Mouse (Mus musculus) embryonic stem cell, embryonic (primary cell): ENCODE measurements at regions not wholly inside any gene's neighbourhood (a gene's known extent, or its start where the extent isn't known, plus 50 kb on each side); places are given as distances from the start of the nearest gene placed in this dataset.
"Not testable (repeated sequence)": the region's sequence is repeated elsewhere in the genome, so short reads cannot be mapped to it uniquely, and the experiment has no call there.

Experiments
- CTCF ChIA-PET, 4 experiments: fragments of 300-600 bp in 2 of 4; fragments of 350-600 bp in 2 of 4; sonication (Branson Sonifier 250); formaldehyde crosslinking; loops; one replicate each; lab custom pipeline; 2022; ENCODE audit warnings: inconsistent platforms in 2 of 4; lab: Charles Lee
- POLR2A ChIA-PET, 4 experiments: fragments of 300-600 bp in 2 of 4; fragments of 350-600 bp in 2 of 4; sonication (Branson Sonifier 250); formaldehyde crosslinking; loops; one replicate each; lab custom pipeline; 2022; ENCODE audit warnings: antibody characterized with exemption in 4 of 4, inconsistent platforms in 1 of 4; lab: Charles Lee

GRCm38 (mm10) chr12:113597163-113597562, 53.5 kb downstream of the Adam6a start:
- CTCF ChIA-PET: interaction anchor here (0.6 to 1.9 kb wide), 11 partner anchors 19 to 377 kb away, joined by 3 to 11 read pairs (median 4); no protein-coding TSS in a partner anchor
- POLR2A ChIA-PET: not testable (repeated sequence)

- CTCF ChIA-PET: interaction anchor here in 2 of 4 experiments (0.6 to 1.1 kb wide), 2 partner anchors 105 kb away, joined by 4 to 5 read pairs; no protein-coding TSS in a partner anchor
- POLR2A ChIA-PET: no interaction called here
These were observed 67.2 kb downstream of the Adam6a start for GRCm38 (mm10) chr12:113610924-113611323.

GRCm38 (mm10) chr12:113625221-113625620, 81.5 kb downstream of the Adam6a start:
- POLR2A ChIA-PET: not testable (repeated sequence)
- CTCF ChIA-PET: interaction anchor here in 3 of 4 experiments (1.1 to 1.7 kb wide), 6 partner anchors 31 to 409 kb away, joined by 3 to 18 read pairs (median 6); no protein-coding TSS in a partner anchor

- POLR2A ChIA-PET, CTCF ChIA-PET: not testable (repeated sequence)
These were observed 87.1 kb downstream of the Adam6a start for GRCm38 (mm10) chr12:113630803-113631202.
